Mouse (Mus musculus) megakaryocyte, embryonic 14.5 days (primary cell): ENCODE measurements at regions not wholly inside any gene's neighbourhood (a gene's known extent, or its start where the extent isn't known, plus 50 kb on each side); places are given as distances from the start of the nearest gene placed in this dataset.

Source experiments
- FLI1 ChIP-seq: IDR thresholded peaks from 2 replicates; pipeline ENCODE4 v1.6.1; 2012; ENCODE audit warnings: low read length, inconsistent platforms, mixed read lengths
- GATA1 ChIP-seq: IDR thresholded peaks from 3 replicates; pipeline ENCODE4 v1.6.1; 2012; ENCODE audit warnings: mixed read lengths, low read length, inconsistent platforms, borderline replicate concordance

DNA sequence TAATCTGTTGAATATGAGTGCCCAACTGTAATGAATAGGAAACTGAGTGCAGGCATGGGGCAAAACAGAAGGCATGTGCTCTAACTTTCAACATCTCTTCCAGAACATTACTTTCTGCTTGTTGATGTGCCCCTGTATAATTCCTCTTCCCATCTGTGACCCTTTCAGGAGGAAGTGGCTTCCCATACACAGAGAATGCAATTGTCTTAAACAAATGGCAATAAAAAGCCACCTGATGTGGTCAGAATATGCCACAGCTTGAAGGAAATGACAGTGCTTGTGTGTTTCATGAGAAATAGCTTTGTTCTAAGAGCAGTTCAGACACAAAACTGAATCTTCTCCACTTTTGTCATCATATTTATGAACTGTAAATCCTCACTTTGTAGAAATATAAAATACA lies 359.3 kb downstream of the Atp6ap1l start:
- TF ChIP-seq GATA1 (no peak), FLI1 (no peak)
